Mouse (Mus musculus): ENCODE data around the gene Klc1. TPM values are rescaled to one million over a fixed set of nuclear protein-coding genes. Genes with fewer than 3 reads are reported as not detected.
"Not testable (repeated sequence)": the region's sequence is repeated elsewhere in the genome, so short reads cannot be mapped to it uniquely, and the experiment has no call there.

Gene Klc1
- polyA plus RNA-seq, 1 experiment from 2014 or later: 189 TPM

DNA sequence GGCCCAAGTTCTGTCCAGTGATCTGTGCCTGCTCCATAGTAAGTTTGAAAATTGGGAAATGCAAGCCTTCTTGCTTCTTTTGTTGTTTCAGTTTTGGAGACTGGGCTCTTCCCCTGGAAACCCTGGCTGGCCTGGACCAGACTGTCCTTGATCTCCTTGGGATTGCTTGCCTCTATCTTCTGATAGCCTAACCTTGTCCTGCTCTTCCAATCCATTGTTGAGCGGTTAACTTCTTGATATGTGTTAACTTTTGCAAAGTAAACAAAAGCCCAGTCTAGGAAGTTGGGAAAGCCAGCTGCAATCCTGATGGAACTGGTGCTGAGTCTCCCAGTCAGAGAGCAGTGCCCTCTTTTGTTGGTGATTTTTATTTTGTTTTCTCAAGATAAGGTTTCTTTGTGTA, 30.7 kb upstream of the Klc1 start:
- peaks cover 72% of the 10 kb centered on the region for H3K36me3 ChIP-seq
- H3K9me3 ChIP-seq (replicated peaks): no peaks in the 10 kb centered on the region
- H3K4me1 ChIP-seq: peaks cover 37% of the 10 kb centered on the region
- peaks cover 9% of the 10 kb centered on the region; the same call in 1 of the 2 replicates for H3K27me3 ChIP-seq (ENCODE audit: low read depth, poor library complexity, severe bottlenecking)
- no peak overlapping the region for H3K27ac ChIP-seq (replicated peaks)
- H3K4me3 ChIP-seq: no peak overlapping the region
- no peak for DNase-seq (ENCODE audit: low spot score)
- 89% methylated on average over 1 of the region's 1 CpGs for WGBS

DNA sequence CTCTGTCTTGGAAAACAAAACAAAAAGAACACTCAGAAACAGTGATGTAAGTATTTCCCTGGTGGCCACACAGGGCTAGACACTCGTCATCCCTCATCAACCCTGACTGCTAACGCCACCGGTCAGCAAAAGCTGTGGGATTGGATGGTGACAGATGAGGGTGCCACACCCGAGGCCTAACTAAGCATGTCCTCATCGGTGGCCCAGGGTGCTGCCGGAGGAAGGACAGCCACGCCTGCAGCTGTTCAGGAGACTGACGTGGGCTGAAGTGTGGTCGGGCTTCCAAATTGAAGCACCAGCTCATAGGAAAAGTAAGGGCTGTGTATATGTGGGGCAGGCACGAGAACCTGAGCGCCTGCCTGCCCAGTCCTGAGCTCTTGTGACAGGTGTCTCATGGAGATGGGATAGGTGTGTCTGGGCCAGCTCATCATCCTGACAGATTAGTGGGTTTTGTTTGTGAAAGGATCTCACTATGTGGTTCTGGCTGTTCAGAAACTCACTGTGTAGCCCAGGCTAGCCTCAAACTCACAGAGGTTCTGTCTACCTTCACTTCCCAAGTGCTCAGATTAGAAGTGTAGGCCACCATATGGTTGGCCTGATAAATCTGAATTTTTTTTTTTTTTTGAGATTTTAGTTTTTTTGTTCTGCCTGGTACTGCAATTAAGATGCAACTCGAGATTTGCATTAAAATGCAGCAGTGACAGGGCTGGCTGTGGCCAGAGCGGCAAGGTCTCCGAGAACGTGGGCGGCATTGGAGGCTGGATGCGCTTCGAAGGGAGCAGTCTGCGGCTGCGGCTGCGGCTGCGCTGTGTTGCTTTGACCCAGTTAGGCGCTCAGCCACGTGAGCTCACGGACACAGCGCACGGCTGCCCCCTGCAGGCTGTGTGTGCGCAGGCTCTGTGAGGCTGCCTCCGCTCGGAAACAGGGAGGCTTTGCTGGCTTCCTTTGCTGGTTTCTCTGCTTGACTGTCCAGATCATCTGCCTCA, 26.5 kb upstream of the Klc1 start:
- DNase-seq (ENCODE audit: low spot score): peak; percentile 87
- H3K4me1 ChIP-seq: peaks cover 15% of the 10 kb centered on the region
- peaks cover 9% of the 10 kb centered on the region; the same call in 1 of the 2 replicates for H3K27me3 ChIP-seq (ENCODE audit: low read depth, poor library complexity, severe bottlenecking)
- H3K9me3 ChIP-seq (replicated peaks): no peaks in the 10 kb centered on the region
- H3K36me3 ChIP-seq: peaks cover 42% of the 10 kb centered on the region
- no peak overlapping the region for H3K4me3 ChIP-seq
- peak overlapping the region; percentile 68 for H3K27ac ChIP-seq (replicated peaks)
- 33% methylated on average over 30 of the region's 30 CpGs for WGBS

DNA sequence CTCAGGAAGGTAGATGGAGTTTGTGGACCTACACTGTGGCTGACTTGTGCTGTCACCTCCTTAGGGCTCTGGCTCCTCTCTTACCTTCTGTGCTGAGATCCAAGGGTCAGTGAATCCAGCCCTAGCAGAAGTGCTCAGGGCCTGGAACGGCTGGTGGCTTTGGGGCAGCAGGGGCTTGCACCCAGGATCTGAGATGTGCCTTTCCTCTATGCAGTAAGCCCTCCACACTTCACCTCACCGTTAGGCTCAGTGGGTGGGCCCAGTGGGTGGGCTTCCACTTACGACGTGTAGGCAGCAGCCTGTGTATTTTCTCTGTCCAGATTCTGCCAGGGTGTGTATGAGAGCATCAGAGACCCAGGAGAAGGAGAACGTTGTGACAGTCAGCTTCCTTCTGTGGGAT, 25.7 kb upstream of the Klc1 start:
- Histone ChIP-seq H3K27me3 (ENCODE audit: low read depth, poor library complexity, severe bottlenecking) (peaks cover 9% of the 10 kb centered on the region; the same call in 1 of the 2 replicates), H3K4me3 (no peak overlapping the region), H3K27ac (replicated peaks) (peak overlapping the region; percentile 68), H3K4me1 (peaks cover 15% of the 10 kb centered on the region), H3K36me3 (peaks cover 36% of the 10 kb centered on the region), H3K9me3 (replicated peaks) (no peaks in the 10 kb centered on the region)
- 57% methylated on average over 5 of the region's 5 CpGs for WGBS
- no peak for DNase-seq (ENCODE audit: low spot score)

DNA sequence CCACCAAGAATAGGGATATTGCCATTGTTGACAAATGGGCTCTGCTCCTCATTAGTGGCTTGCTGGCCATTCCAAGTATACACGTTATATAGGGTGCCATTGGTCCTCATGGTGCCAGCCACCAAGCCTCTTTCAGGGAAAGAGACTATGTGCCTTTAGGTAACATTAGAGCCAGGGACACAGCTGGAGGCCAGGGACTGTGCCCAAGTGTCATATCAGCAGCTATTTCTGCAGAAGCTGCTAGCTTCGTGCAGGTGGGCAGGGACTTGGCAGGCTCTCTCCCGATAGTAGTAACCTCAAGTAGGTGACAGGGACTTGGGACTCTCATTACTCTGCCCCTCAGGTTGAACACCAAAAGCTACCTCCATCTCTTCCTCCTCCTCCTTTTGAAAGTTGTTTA, 23.7 kb upstream of the Klc1 start:
- Histone ChIP-seq H3K9me3 (replicated peaks) (no peaks in the 10 kb centered on the region), H3K27me3 (ENCODE audit: low read depth, poor library complexity, severe bottlenecking) (peaks cover 9% of the 10 kb centered on the region; the same call in 1 of the 2 replicates), H3K4me3 (no peak overlapping the region), H3K4me1 (peaks cover 15% of the 10 kb centered on the region), H3K27ac (replicated peaks) (no peak overlapping the region), H3K36me3 (peaks cover 20% of the 10 kb centered on the region)
- no peak for DNase-seq (ENCODE audit: low spot score)
- 95% methylated on average over 3 of the region's 3 CpGs for WGBS

GRCm38 (mm10) chr12:111736676-111737075, 22.0 kb upstream of the Klc1 start:
- H3K9me3 ChIP-seq (replicated peaks); DNase-seq (ENCODE audit: low spot score): not testable (repeated sequence)
- 93% methylated on average over 8 of the region's 8 CpGs for WGBS

DNA sequence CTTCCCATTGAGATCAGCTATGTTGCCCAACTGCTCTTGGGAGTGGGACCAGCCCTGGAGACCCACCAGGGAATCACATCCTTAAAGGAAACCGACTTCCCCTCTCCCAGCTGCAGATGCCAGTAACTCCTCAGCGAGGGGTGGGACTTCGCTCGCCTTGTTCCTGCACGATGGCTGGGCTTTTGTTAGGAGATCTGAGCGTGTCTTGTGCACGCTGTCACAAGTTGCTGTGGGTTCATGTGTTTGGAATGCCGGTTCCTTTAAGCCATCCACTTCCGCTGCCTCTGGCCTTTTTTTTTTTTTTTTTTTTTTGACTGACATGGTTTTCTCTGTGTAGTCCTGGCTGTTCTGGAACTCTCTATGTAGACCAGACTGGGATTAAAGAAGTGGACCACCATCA, 21.3 kb upstream of the Klc1 start:
- no peak overlapping the region for H3K27ac ChIP-seq (replicated peaks)
- no peaks in the 10 kb centered on the region for H3K9me3 ChIP-seq (replicated peaks)
- DNase-seq (ENCODE audit: low spot score): no peak
- no peak overlapping the region for H3K4me3 ChIP-seq
- WGBS: 67% methylated on average over 9 of the region's 9 CpGs
- H3K4me1 ChIP-seq: peaks cover 10% of the 10 kb centered on the region
- peaks cover 10% of the 10 kb centered on the region; the same call in 1 of the 2 replicates for H3K36me3 ChIP-seq
- H3K27me3 ChIP-seq (ENCODE audit: low read depth, poor library complexity, severe bottlenecking): no peaks in the 10 kb centered on the region

More at GRCm38 (mm10) chr12:111736676-111737075, 22.0 kb upstream of the Klc1 start:
- not testable (repeated sequence) for H3K27me3 ChIP-seq (ENCODE audit: low read depth, poor library complexity, severe bottlenecking); H3K27ac ChIP-seq (replicated peaks); H3K4me3 ChIP-seq
- Histone ChIP-seq H3K36me3 (peaks cover 13% of the 10 kb centered on the region), H3K4me1 (peaks cover 15% of the 10 kb centered on the region)

DNA sequence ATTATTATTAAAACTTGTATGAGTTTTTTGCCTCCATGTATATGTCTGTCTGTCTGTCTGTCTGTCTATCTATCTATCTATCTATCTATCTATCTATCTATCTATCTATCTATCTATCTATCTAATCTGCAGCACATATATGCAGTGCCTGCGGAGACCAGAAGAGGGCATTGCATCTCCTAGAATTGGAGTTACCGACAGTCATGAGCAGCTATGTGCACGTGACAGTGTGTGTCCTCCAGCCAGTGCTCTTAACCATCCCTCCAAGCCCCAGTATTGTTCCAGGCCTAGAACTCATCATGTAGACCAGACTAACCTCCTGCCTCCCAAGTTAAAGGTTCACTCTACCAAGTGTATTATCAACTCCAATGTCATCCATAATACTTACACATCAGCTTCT, 19.9 kb upstream of the Klc1 start:
- H3K27me3 ChIP-seq (ENCODE audit: low read depth, poor library complexity, severe bottlenecking): no peaks in the 10 kb centered on the region
- no peaks in the 10 kb centered on the region; the same call in 1 of the 2 replicates for H3K36me3 ChIP-seq
- no peaks in the 10 kb centered on the region for H3K9me3 ChIP-seq (replicated peaks)
- H3K27ac ChIP-seq (replicated peaks): no peak overlapping the region
- WGBS: 9% methylated on average over 3 of the region's 3 CpGs
- no peaks in the 10 kb centered on the region for H3K4me1 ChIP-seq
- DNase-seq (ENCODE audit: low spot score): peak; percentile 66
- H3K4me3 ChIP-seq: no peak overlapping the region

DNA sequence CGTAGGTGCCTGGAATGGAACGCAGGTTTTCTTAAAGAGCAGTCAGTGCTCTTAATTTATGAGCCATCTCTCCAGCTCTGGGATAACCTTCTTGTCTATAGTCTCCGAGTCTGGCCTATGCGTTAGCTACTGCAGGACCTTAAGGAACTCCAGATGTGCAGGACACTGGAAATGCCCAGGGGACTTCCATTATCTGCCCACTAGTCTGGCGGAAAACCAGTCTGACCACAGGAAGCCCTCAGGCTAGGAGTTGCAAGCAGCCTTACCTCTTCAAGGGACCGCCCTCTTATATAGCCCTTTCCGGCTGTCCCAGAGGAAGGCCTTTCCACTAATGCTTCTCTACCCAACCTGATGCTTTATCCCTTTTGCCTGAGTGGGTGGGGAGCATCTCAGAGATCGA, 17.3 kb upstream of the Klc1 start:
- WGBS: 81% methylated on average over 8 of the region's 8 CpGs
- Histone ChIP-seq H3K27ac (replicated peaks) (no peak overlapping the region), H3K4me1 (peaks cover 6% of the 10 kb centered on the region; the same call in 1 of the 2 replicates), H3K9me3 (replicated peaks) (no peaks in the 10 kb centered on the region), H3K4me3 (no peak overlapping the region), H3K27me3 (ENCODE audit: low read depth, poor library complexity, severe bottlenecking) (no peaks in the 10 kb centered on the region), H3K36me3 (no peaks in the 10 kb centered on the region; the same call in 1 of the 2 replicates)
- no peak for DNase-seq (ENCODE audit: low spot score)

GRCm38 (mm10) chr12:111743419-111743818, 15.2 kb upstream of the Klc1 start:
- Histone ChIP-seq H3K27ac (replicated peaks) (no peak overlapping the region), H3K36me3 (no peaks in the 10 kb centered on the region; the same call in 1 of the 2 replicates), H3K27me3 (ENCODE audit: low read depth, poor library complexity, severe bottlenecking) (no peaks in the 10 kb centered on the region), H3K4me3 (no peak overlapping the region), H3K9me3 (replicated peaks) (no peaks in the 10 kb centered on the region), H3K4me1 (peaks cover 7% of the 10 kb centered on the region; the same call in 1 of the 2 replicates)
- DNase-seq (ENCODE audit: low spot score): no peak
- WGBS: 78% methylated on average over 2 of the region's 2 CpGs

GRCm38 (mm10) chr12:111743981-111744423, 14.6 kb upstream of the Klc1 start:
- 86% methylated on average over 11 of the region's 11 CpGs for WGBS
- Histone ChIP-seq H3K36me3 (no peaks in the 10 kb centered on the region; the same call in 1 of the 2 replicates), H3K4me1 (peaks cover 7% of the 10 kb centered on the region; the same call in 1 of the 2 replicates), H3K9me3 (replicated peaks) (no peaks in the 10 kb centered on the region), H3K4me3 (no peak overlapping the region), H3K27me3 (ENCODE audit: low read depth, poor library complexity, severe bottlenecking) (no peaks in the 10 kb centered on the region), H3K27ac (replicated peaks) (no peak overlapping the region)
- no peak for DNase-seq (ENCODE audit: low spot score)

DNA sequence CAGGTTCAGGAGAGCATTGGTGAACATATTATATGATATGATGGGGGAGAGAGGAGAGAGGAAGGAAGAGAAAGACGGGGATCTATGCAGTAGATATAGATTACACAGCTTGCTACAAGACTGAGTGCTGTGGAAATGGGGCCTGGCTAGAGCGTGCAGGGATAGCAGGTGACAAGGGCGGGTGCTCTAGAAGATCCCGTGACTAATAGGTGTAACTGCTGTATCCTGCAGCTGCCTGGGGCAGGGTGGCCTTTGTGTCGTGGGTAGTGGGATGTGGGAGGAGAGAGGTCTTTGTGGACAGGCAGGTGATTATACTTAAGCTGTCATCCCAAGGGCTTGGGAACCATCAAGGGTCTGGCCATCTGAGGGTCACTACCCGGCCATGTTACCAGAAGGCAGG, 13.4 kb upstream of the Klc1 start:
- no peak for DNase-seq (ENCODE audit: low spot score)
- Histone ChIP-seq H3K27ac (replicated peaks) (no peak overlapping the region), H3K9me3 (replicated peaks) (no peaks in the 10 kb centered on the region), H3K4me1 (peaks cover 7% of the 10 kb centered on the region; the same call in 1 of the 2 replicates), H3K27me3 (ENCODE audit: low read depth, poor library complexity, severe bottlenecking) (no peaks in the 10 kb centered on the region), H3K4me3 (no peak overlapping the region), H3K36me3 (no peaks in the 10 kb centered on the region)
- WGBS: 83% methylated on average over 6 of the region's 6 CpGs

DNA sequence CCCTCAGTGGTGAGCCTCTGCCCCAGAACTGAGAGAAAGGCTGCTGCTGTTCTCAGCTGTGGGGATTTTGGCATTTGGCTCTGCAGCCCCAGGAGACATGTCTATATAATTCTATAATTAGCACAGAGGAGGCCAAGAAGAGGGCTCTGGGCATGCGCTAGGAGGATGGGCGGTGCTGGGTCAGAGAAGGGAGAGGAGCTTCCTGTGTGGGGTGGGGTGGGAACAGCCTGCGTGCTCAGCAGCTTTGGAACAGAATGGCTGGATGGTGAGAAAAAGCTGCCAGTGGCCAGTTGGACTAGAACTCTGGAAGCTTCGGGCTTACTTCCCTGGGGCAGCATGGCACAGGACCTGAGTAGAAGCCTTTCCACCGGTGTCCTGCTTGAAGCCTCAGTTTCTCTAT, 12.6 kb upstream of the Klc1 start:
- H3K36me3 ChIP-seq: no peaks in the 10 kb centered on the region
- WGBS: 76% methylated on average over 5 of the region's 5 CpGs
- no peaks in the 10 kb centered on the region for H3K27me3 ChIP-seq (ENCODE audit: low read depth, poor library complexity, severe bottlenecking)
- H3K27ac ChIP-seq (replicated peaks): 0 out of 2 replicates have a peak overlapping the region, but pooled peaks have one; percentile 18
- peaks cover 7% of the 10 kb centered on the region; the same call in 1 of the 2 replicates for H3K4me1 ChIP-seq
- DNase-seq (ENCODE audit: low spot score): no peak
- no peaks in the 10 kb centered on the region for H3K9me3 ChIP-seq (replicated peaks)
- no peak overlapping the region for H3K4me3 ChIP-seq

GRCm38 (mm10) chr12:111747421-111747820, 11.2 kb upstream of the Klc1 start:
- Histone ChIP-seq H3K27me3 (ENCODE audit: low read depth, poor library complexity, severe bottlenecking) (no peaks in the 10 kb centered on the region), H3K4me1 (peaks cover 7% of the 10 kb centered on the region; the same call in 1 of the 2 replicates), H3K9me3 (replicated peaks) (no peaks in the 10 kb centered on the region), H3K27ac (replicated peaks) (no peak overlapping the region), H3K36me3 (no peaks in the 10 kb centered on the region), H3K4me3 (no peak overlapping the region)
- DNase-seq (ENCODE audit: low spot score): no peak
- WGBS: 85% methylated on average over 7 of the region's 7 CpGs
